Mouse (Mus musculus): ENCODE data around the gene Sorl1.
"Not testable (repeated sequence)": the region's sequence is repeated elsewhere in the genome, so short reads cannot be mapped to it uniquely, and the experiment has no call there.

The Sorl1 gene

DNA sequence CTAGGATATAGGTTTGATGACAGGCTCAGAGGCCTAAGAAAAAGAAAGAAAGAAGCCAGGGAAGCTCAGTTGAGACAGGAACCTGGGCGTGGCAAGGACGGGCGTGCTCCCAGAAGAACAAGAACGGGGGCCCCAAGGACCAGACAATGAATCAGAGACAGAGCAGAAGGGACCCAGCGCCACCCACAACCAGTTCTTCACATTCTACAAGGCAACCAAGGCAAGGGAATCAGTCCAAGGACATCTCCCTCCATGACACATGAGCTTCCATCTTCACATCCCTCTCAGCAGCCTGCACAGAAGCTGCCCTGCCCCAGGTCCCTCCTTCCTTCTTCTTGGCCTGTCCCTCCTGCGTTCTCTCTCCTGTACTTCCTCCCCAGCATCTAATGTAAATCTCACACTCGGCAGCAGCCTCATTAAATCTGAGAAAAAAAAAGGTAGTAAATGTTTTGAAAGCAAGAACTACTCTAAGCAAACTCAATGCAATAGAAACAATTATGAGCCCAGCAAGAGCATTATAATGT, 30.0 kb downstream of the Sorl1 start:
- DNase-seq (ENCODE audit: low read depth, low spot score), result peak; percentile 76

DNA sequence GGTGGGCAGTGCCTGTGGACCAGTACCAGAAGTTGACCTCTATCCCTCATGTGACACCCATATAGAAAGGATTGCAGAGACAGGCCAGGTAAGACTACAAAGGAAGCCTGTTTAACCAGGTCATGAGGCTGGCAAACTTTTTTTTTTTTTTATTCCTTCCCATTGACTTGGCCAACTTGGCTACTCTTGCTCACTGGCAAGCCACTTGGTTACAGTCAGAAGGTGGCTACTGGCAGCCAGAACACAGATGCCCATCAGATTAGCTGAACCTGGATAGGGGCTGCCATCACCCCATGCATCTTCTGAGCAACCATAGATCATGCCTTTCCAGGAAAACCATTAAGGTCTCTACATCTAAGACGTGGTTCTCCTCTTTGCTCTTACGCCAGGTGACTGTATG, 31.3 kb downstream of the Sorl1 start:
- DNase-seq (ENCODE audit: low read depth, low spot score), result no peak

DNA sequence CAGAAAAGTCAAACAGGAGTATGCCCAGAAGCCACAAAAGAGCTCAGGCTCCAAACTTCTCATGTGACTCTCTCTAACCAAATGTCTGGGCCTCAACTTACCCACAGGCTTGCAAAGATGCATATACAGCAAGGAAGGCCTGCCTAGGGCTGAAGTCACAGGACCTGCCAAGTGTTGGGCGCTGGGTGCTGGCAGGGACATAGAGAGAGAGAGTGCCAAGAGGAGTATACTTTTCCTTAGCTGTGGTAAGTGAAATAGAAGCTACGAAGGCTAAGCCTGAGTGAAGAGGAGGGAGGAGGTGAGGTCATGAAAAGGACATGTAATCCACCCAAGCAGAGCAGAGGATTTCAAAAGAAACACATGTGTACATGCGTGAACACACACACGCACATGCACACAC, 32.5 kb downstream of the Sorl1 start:
- DNase-seq (ENCODE audit: low read depth, low spot score), result no peak

DNA sequence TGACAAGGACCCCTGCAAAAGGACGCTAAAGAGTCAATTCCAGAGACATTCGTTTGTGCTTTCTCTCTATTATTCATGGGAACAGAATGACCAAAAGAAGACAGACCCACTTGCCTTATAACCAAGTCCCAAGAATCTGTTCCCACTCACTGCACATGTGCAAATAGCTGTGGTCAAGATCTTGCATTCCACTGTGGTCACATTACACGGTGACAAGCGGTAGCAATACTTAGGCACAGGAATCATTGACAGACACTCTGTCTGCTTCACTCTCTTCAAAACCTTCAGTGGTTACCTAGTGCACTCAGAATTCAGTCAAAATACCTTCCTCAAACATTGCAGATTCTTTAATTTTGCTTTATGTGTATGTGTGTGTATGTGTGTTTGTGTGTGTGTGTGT, 36.2 kb downstream of the Sorl1 start:
- no peak for DNase-seq (ENCODE audit: low read depth, low spot score)

DNA sequence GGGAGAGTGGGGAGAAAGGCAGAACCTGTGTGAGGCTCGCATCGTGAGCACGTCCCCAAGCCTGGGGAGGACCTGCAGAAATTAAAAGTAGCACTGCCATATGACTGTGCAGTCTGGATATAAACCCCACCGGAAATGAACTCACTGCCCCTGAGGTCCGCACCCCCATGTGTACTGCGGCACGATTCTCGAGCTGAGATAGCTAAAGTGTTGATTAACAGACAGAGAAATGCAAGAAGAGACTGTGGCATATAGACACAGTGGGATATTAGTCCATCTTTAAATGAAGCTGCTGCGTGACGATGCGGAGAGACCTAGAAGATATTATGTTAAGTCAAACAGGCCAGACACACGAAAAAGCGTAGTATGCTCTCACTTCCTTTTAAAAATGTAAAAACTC, 38.1 kb downstream of the Sorl1 start:
- DNase-seq (ENCODE audit: low read depth, low spot score), result no peak

DNA sequence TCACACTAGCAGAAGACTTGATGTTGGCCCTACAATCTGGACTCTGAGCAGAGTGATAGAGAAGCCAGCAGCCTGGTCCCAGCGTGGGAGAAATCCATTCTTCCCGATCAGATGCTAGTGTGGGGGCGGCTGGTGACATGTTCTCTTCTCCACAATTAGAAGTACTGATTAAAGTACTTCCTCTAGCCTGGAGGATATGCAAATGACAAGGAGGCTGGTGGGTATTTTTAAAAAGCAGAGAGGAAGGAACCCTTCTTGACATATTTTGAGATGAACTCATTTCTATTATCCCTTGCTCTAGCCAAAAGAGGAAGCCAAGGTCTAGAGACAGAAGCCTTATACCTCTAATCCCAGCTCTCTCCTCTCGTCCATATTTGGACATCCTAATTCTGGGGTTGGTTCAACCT, 40.4 kb downstream of the Sorl1 start:
- DNase-seq (ENCODE audit: low read depth, low spot score), result peak; percentile 93

DNA sequence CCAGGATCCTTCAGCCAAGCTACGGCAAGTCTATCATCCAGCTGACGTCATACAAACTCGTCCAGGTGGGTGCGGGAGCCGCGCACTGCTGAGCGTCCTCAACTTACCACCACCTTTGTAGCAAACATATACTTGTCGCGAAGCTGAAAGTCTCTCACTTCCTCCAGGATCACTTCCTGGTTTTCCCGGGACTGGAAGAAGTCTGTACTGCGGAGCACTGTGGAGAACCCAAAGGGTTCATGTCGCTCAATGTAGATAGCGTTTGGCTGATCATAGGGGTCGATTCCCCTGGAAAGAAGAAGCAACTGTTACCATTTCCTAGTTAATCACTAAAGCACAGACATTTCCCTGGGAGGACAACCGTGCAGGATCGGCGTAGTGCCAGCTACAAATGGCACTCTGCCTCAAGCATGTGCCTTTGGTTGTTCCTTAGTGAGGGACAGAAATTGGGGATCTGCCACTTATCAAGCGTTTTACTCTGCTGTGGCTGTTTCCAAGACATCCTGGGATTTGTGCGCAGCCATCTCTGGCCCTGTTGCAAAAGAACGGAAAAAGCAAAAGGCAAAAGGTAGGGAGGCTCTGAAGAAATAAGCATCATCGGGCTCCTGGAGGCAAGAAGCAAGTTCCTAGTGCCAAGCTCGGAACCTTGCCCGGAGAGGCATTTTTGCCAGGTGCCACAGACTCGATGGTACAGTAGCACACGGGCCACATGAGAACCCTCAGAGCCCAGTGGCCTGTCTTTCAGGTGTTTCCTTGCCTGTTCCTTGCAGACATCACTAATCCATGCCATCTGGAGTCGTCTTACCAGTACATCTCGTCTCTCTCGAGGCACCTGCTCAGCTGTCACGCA, 42.2 kb downstream of the Sorl1 start:
- DNase-seq (ENCODE audit: low read depth, low spot score), result peak; percentile 89

DNA sequence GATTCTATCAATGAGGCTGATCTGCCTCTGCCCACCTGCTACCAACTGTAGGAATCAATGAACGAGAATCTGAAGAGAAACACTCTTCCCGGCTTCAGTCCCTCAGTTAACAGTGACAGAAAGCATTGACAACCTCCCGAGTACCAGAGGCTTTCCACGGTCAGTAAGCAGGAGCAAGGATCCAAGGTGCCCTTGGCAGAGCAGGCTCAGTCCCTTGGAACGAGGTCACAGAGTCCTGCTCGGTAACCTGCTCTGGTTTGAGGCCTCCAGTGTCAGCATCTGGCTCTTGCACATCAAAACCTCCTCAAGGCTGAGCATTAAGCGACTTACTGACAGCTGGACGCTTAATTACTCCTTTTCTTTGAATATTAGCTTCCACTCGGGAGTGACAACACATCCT, 43.4 kb downstream of the Sorl1 start:
- no peak for DNase-seq (ENCODE audit: low read depth, low spot score)

DNA sequence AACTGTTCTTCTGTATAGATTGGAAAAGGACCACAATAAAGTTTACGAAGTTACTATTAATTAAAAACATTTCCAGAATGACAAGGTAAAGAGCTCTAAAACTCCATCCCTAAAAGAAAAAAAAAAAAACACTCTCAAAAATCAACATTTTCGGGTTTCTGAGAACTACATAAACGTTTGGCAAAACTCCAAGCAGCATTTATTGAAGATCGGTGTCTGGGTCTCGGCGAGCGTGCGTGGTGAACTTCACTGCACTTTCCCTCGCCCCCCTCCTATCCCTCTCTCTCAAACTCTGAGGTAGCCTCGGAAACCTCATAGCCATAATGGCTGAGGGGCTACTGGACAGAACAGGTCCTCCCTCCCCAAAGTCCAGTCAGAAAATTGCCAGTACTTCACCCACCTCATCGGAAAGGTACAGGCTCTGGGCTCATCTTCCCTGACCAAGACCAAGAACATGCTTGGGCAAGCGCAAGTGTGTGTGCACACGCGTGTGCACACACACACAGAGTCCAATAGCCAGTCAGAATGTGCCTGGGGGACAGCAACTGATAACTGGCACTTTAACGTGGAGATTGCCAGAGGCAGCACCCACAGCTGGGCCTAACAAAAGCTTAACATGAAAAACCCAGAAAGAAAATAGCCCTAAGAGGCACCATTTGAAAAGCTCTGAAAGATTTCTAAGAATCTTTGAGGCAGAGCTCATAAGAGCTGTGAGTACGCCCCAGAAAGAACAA, 46.8 kb downstream of the Sorl1 start:
- DNase-seq (ENCODE audit: low read depth, low spot score), result no peak

DNA sequence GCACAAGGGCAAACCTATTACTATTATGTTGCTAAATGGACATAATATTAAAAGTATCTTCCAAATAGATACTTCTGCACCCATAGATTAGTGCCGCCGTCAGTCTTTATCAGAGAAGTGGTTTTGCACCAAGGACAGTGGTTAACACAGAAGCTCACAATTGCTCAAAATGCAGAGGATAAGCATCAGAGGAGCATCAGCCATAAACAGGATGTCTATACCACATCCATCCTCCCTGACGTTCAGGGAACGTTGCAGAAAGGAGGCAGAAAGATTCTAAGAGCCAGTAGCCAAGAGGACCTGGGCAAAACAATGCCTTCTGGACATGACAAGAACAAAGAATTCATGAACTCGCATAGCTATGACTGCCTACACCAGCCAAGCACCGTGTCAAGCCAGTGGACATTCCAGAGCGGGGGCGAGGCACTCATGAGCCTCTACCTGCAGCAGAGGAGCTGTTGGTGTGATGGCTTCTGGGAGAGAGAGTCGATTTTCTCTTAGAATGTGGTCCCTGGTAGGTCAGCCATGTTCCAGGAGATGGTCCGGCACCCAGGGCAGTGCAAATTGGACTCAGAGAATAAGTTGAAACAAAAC, 47.7 kb downstream of the Sorl1 start:
- no peak for DNase-seq (ENCODE audit: low read depth, low spot score)

DNA sequence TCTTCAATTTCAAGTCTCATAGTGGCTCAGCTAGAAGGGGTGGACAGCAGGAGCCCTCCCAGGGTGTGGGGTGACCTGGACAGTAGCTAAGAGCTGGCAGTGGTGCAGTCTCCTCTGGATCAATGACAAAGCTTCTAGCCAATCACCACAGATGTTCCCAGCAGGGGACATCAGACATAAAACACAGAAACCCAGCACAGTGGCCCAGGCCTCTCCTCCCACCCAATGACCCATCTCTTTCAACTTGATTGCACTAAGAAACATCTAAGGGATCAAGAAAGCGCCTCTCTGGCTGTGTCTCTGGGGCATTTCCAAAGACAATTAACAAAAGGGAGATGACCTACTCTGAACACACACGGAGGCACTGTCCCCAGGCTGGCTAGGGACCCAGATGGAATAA, 48.9 kb downstream of the Sorl1 start:
- DNase-seq (ENCODE audit: low read depth, low spot score), result peak; percentile 46

DNA sequence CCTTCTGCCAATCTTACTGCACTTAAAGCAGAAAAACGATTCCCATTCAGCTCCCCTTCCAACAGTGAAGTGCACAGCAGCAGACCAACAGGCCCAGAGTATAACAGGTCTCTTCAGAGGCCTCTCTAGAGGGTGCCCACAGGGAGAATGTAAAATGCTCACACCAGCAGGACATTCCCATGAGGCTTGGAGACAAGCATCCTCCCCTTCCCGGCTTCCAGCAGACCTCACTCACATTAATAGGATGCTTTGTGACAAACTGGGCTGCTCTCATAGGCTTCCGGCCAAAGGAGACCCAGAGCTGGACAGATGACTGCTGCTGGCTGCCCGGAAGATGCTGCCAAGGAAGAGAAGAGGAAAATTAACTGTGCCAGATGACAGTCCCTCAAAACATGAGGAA, 52.1 kb downstream of the Sorl1 start:
- peak; percentile 68 for DNase-seq (ENCODE audit: low read depth, low spot score)

DNA sequence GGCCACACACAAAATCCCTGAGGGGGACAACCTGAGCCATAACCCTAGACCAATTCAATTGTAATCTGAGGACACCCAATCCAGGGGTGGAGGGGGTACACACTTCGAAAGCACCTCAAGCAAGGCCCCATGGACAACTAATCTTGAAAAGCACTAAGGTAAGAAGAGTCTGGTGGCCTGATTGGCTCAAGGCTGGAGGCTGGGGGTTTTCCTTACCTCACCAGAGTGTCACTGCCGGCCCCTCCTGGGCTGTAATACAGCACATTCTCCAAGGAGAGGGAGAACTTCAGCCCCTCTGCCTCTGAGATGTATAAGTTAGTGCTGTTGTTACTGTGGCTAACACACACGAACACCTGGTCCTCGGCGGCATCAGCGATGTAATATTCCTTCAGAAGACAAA, 53.2 kb downstream of the Sorl1 start:
- no peak for DNase-seq (ENCODE audit: low read depth, low spot score)

DNA sequence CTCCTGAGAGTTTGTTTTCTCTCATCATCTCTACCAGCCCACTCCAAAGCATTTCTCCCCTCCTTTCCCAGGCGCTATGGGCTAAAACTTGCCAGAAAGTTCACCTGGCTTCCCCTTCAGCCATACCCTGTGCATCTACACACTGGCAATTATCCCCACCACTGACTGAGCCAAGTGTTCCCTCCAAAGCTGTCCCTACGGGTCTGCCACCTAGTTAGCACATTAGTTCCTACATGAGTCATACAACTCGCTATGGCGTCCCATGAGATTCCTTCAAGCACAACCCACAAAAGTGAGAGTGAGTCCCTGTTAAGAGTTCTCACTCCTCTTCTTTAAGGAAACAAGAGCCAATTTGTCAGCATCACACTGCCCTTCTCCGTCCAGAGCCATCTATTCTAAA, 54.6 kb downstream of the Sorl1 start:
- peak; percentile 33 for DNase-seq (ENCODE audit: low read depth, low spot score)

DNA sequence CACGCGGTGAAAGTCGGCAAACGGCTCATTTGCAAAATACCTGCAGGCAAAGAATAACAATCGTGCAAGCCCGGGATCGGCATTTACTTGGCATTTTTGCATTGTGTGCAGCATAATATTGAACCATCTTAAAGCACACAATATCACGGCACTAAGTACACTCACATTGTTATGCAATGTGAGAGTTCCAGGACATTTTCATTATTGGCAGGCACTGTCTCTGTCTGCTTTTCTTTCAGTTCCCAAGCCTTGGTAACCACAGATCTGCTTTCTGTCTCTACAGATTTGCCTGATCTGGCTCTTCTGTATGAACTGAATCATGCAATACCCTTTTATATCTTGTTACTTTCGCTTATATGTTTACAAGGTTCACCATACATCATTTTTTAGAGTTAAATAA, 56.1 kb downstream of the Sorl1 start:
- DNase-seq (ENCODE audit: low read depth, low spot score), result peak; percentile 52

DNA sequence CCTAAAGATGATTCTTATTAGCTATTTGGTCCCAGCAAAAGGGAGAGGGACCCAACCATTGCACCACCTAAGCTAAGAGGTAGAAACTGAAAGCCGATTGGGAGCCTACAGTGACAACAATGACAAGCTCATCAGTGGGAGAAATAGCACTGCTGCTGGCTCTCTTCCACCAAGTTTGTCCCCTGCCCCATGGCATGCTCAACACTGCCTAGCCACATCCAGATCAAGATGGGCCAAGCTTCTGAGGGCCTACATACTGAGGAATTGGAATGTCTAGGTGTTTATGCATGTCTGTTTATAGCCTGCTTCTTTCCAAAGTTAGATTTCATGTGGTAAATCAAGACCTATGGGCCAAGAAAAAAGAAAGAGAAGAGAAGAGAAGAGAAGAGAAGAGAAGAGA, 58.3 kb downstream of the Sorl1 start:
- DNase-seq (ENCODE audit: low read depth, low spot score), result no peak

DNA sequence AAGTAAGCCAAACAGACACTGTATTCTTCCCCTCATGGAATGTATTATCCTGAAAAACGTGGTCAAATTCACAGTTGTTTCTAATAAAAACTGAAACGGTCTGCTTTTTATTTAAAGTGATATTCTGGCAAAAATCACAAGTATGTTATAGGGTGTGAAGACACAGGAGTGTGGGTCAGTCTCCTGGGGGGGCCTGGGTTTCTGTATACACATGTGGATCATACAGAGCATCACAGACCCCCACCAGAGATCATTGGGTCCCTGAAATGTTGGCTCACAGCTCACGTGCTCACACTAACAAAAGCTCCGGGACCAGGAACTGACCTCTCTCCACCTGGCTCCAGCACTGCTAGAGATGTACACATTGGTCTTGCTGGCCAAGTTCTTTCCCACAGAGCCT, 60.7 kb downstream of the Sorl1 start:
- no peak for DNase-seq (ENCODE audit: low read depth, low spot score)

DNA sequence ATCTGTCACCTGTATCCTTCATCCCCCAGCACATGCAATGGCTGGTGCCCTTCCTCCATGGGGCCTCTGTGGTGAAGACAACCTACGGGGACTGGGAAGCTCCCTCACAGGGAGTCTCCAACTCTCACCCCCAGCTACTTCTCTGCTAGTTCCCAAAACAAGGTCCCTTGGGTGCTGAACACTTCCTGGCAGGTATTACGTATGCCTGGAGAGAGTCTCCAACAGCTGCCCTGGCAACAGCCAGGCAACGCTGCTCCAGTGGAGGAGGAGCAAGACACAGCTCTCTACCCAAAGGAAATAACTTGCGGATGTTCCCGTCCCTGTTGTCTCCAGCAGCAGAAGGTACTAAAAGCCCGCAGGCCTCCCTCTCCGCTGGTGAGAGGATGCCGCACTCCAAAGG, 61.8 kb downstream of the Sorl1 start:
- no peak for DNase-seq (ENCODE audit: low read depth, low spot score)

DNA sequence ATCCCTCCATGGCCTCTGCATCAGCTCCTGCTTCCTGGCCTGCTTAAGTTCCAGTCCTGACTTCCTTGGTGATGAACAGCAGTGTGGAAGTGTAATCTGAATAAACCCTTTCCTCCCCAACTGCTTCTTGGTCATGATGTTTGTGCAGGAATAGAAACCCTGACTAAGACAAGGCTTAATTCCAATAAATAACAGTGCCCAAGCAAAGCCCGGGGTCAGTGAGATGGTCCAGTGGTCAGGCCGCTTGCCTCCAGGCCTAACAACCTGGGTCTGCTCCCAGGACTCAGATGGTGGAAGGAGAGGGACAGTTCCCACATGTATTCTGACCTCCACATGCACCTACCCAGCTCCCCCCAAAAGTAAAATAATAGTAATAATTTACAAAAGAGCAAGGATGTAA, 65.1 kb downstream of the Sorl1 start:
- DNase-seq (ENCODE audit: low read depth, low spot score), result not testable (repeated sequence)

DNA sequence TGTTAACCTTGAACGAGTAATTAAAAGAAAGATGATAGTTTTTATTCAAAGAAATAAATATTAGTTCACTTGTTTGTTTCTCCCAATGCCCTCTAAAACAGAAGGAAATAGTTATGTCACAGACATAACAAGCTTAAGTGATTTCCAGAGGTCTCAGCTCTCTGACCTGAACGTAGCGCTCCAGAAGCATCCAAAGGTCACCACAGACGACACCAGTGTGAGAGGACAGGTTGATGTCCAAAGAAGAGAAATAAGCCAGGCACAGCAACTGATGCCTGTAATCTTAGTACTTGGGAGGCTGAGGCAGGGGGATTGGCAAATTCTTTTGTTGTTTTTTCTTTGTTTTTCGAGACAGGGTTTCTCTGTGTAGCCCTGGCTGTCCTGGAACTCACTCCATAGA, 67.5 kb downstream of the Sorl1 start:
- no peak for DNase-seq (ENCODE audit: low read depth, low spot score)

DNA sequence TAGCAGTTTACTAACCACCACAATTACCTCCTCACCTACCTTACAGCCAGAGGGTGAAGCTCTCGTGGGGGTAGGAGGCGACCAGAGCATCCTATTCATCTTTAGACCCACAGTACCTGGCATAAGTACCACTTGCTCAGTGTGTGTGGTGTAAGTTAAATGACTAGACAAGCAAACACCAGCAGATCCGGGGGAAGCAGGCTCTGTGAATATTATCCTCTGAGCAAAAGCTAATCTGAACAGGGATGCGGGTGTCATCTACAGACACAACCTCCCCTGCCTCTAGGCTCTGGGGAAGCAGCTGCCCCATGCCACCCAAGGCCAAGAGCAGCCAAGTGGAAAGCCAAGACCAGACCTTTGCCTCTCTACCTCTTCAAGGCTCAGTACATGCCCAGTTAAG, 68.7 kb downstream of the Sorl1 start:
- peak; percentile 76 for DNase-seq (ENCODE audit: low read depth, low spot score)

Measured in brain, adult 2 months (tissue).